Mouse (Mus musculus) hindbrain, embryonic 10.5 days (tissue): ENCODE measurements around the gene Slc43a2. TPM values are rescaled to one million over a fixed set of nuclear protein-coding genes. Genes with fewer than 3 reads are reported as not detected.
"Not testable (repeated sequence)": the region's sequence is repeated elsewhere in the genome, so short reads cannot be mapped to it uniquely, and the experiment has no call there.

Experiments used
- DNase-seq: peaks from one replicate; pipeline ENCODE4 v3.0.0-alpha.2; 2017; ENCODE audit warnings: low spot score
- H3K27ac ChIP-seq: fragments of 300-500 bp; sonication (generic); 2 replicates; pipeline ENCODE4 v1.5.1; 2016; ENCODE audit warnings: mild to moderate bottlenecking, moderate library complexity
- H3K27me3 ChIP-seq: fragments of 300-500 bp; sonication (generic); 2 replicates; pipeline ENCODE4 v1.6.1; 2016; ENCODE audit warnings: mild to moderate bottlenecking; ENCODE audit not compliant: poor library complexity, insufficient read depth, severe bottlenecking
- H3K36me3 ChIP-seq: fragments of 300-500 bp; sonication (generic); 2 replicates; pipeline ENCODE4 v1.6.1; 2016; ENCODE audit warnings: mild to moderate bottlenecking, moderate library complexity
- H3K4me1 ChIP-seq: fragments of 300-500 bp; sonication (generic); replicated peaks from 2 replicates; pipeline ENCODE4 v1.6.1; 2016; ENCODE audit warnings: mild to moderate bottlenecking
- H3K4me3 ChIP-seq: fragments of 300-500 bp; sonication (generic); 2 replicates; pipeline ENCODE4 v1.5.1; 2016; ENCODE audit warnings: mild to moderate bottlenecking, moderate library complexity
- H3K9me3 ChIP-seq: fragments of 300-500 bp; sonication (generic); 2 replicates; pipeline ENCODE4 v1.6.1; 2016; ENCODE audit warnings: mild to moderate bottlenecking, moderate library complexity
- WGBS: fragments of 180-500 bp; shearing (Covaris S2); methylation state at CpG from one replicate; pipeline ENCODE4 v1.1.7; 2016; 5-methylcytosine and 5-hydroxymethylcytosine counted together
- polyA plus RNA-seq: library from polyadenylated mRNA; unstranded; fragments of >200 nt; fragmentation: Nextera tagmentation; extraction: Ambion mirVana; gene quantifications from 2 replicates; pipeline ENCODE4 v1.2.1, GENCODE M21; 2016

Gene Slc43a2
- polyA plus RNA-seq, 1 experiment from 2014 or later: 7.1 TPM

- Histone ChIP-seq H3K27ac (no peak overlapping the region), H3K27me3 (no peaks in the 10 kb centered on the region), H3K36me3 (peaks cover 70% of the 10 kb centered on the region), H3K4me1 (peaks cover 27% of the 10 kb centered on the region), H3K4me3 (no peak overlapping the region), H3K9me3 (no peaks in the 10 kb centered on the region)
- no peak for DNase-seq
- WGBS: 91% methylated on average over 5 of the region's 5 CpGs
These were observed 61.1 kb downstream of the Slc43a2 start for GRCm38 (mm10) chr11:75592612-75593011.

DNA sequence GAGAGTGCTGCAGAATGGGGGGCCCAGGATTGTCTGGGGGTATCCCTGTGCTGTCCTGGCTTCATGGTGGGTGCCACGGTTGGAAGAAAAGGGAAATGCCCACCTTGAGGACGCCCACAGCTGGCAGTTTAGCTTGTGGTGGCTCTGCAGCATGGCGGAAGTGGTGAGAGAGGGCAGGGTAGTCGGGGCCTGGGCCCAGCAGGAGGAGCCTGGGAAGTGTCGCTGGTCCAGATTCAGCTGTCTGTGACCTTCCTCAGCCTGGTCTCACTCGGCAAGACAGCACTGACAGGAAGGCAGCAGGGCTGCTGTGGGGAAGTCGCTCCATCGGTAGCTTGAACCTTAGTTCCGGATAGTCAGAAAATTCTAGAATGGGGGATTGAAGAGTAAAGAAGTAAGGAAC lies 62.9 kb downstream of the Slc43a2 start:
- H3K36me3 ChIP-seq: peaks cover 85% of the 10 kb centered on the region
- H3K27me3 ChIP-seq: no peaks in the 10 kb centered on the region
- no peak overlapping the region for H3K27ac ChIP-seq

GRCm38 (mm10) chr11:75595404-75595803 lies 63.9 kb downstream of the Slc43a2 start:
- H3K4me1 ChIP-seq: no peaks in the 10 kb centered on the region; the same call in 1 of the 2 replicates
- H3K36me3 ChIP-seq: peaks cover 86% of the 10 kb centered on the region
- DNase-seq: no peak
- H3K27me3 ChIP-seq: no peaks in the 10 kb centered on the region
- no peak overlapping the region for H3K4me3 ChIP-seq
- H3K9me3 ChIP-seq: no peaks in the 10 kb centered on the region
- WGBS: 90% methylated on average over 2 of the region's 2 CpGs
- H3K27ac ChIP-seq: no peak overlapping the region

More for the DNA sequence above, 62.9 kb downstream of the Slc43a2 start:
- DNase-seq: no peak
- Histone ChIP-seq H3K4me1 (peaks cover 10% of the 10 kb centered on the region), H3K4me3 (no peak overlapping the region), H3K9me3 (no peaks in the 10 kb centered on the region)
- 82% methylated on average over 9 of the region's 9 CpGs for WGBS

GRCm38 (mm10) chr11:75595816-75596215 lies 64.3 kb downstream of the Slc43a2 start:
- no peak overlapping the region for H3K4me3 ChIP-seq
- DNase-seq: no peak
- H3K27me3 ChIP-seq: no peaks in the 10 kb centered on the region
- 77% methylated on average over 7 of the region's 7 CpGs for WGBS
- H3K27ac ChIP-seq: no peak overlapping the region
- no peaks in the 10 kb centered on the region for H3K9me3 ChIP-seq
- H3K36me3 ChIP-seq: peaks cover 89% of the 10 kb centered on the region
- H3K4me1 ChIP-seq: no peaks in the 10 kb centered on the region

DNA sequence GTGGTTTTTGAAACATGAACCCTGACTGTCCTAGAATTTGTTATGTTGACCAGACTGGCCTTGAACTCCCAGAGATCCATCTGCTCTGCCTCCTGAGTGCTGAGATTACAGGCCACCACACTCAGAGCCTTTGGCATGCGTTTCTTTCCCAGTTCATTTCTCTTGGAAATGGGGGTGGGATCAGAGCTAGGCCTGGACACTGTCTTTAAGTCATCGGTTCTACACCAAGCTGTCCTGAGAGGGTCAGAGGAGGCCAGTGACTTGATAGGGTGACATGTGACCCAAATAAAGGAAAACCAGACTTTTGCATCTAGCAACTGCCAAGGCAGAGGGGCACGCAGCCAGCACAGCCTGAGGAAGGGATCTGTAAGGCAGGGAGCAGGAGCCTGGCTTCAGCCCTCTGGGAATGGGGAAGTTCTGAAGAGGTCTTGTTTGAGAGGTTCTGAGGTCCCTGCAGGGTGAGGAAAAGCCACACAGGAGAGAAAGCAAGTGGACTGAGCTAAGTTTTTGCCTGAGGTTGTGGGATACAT lies 65.3 kb downstream of the Slc43a2 start:
- Histone ChIP-seq H3K4me3 (no peak overlapping the region), H3K27me3 (no peaks in the 10 kb centered on the region), H3K27ac (no peak overlapping the region), H3K9me3 (no peaks in the 10 kb centered on the region), H3K4me1 (no peaks in the 10 kb centered on the region), H3K36me3 (peaks cover 93% of the 10 kb centered on the region)
- no peak for DNase-seq
- WGBS: 88% methylated on average over 3 of the region's 3 CpGs

GRCm38 (mm10) chr11:75598004-75598403 lies 66.5 kb downstream of the Slc43a2 start:
- Histone ChIP-seq H3K9me3 (no peaks in the 10 kb centered on the region), H3K4me1 (no peaks in the 10 kb centered on the region), H3K4me3 (no peak overlapping the region), H3K36me3 (peaks cover 93% of the 10 kb centered on the region), H3K27me3 (no peaks in the 10 kb centered on the region), H3K27ac (0 out of 2 replicates have a peak overlapping the region, but pooled peaks have one; percentile 23)
- no peak for DNase-seq
- WGBS: 93% methylated on average over 6 of the region's 6 CpGs

GRCm38 (mm10) chr11:75599802-75600201 lies 68.3 kb downstream of the Slc43a2 start:
- not testable (repeated sequence) for H3K9me3 ChIP-seq, DNase-seq, H3K4me3 ChIP-seq, H3K27ac ChIP-seq, H3K4me1 ChIP-seq, H3K27me3 ChIP-seq
- H3K36me3 ChIP-seq: peaks cover 93% of the 10 kb centered on the region
- 95% methylated on average over 17 of the region's 17 CpGs for WGBS

GRCm38 (mm10) chr11:75604826-75605225 lies 73.3 kb downstream of the Slc43a2 start:
- no peaks in the 10 kb centered on the region for H3K4me1 ChIP-seq
- H3K27ac ChIP-seq: no peak overlapping the region
- peaks cover 89% of the 10 kb centered on the region for H3K36me3 ChIP-seq
- DNase-seq: no peak
- WGBS: 93% methylated on average over 5 of the region's 5 CpGs
- H3K27me3 ChIP-seq: no peaks in the 10 kb centered on the region
- H3K9me3 ChIP-seq: no peaks in the 10 kb centered on the region
- no peak overlapping the region for H3K4me3 ChIP-seq

DNA sequence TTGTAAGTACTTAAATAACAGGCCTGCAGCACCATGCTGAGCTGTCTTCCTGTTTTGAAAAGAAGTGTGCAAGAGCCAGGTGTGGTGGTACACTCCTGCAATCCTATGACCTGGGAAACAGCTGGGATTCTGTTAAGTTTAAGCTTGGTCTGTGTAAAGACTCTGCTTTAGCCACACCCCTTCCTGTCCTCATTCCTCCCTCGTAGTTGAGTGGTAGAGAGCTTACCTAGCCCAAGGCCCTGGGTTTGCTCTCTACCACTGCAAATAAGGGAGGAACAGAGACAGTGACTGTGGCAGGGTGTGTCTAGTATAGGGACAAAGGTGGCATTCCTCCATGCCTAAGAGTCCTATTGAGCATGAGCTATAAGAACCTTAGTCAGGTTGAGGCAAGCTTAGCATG lies 73.8 kb downstream of the Slc43a2 start:
- H3K4me1 ChIP-seq: no peaks in the 10 kb centered on the region
- H3K9me3 ChIP-seq: no peaks in the 10 kb centered on the region
- no peak for DNase-seq
- no peak overlapping the region for H3K27ac ChIP-seq
- no peak overlapping the region for H3K4me3 ChIP-seq
- peaks cover 89% of the 10 kb centered on the region for H3K36me3 ChIP-seq
- no peaks in the 10 kb centered on the region for H3K27me3 ChIP-seq
- 83% methylated on average over 1 of the region's 1 CpGs for WGBS

- Histone ChIP-seq H3K4me3 (no peak overlapping the region), H3K36me3 (peaks cover 88% of the 10 kb centered on the region), H3K27me3 (no peaks in the 10 kb centered on the region), H3K4me1 (no peaks in the 10 kb centered on the region), H3K27ac (no peak overlapping the region), H3K9me3 (no peaks in the 10 kb centered on the region)
- WGBS: 90% methylated on average over 5 of the region's 5 CpGs
- DNase-seq: no peak
These were observed 77.3 kb downstream of the Slc43a2 start for GRCm38 (mm10) chr11:75608776-75609175.

DNA sequence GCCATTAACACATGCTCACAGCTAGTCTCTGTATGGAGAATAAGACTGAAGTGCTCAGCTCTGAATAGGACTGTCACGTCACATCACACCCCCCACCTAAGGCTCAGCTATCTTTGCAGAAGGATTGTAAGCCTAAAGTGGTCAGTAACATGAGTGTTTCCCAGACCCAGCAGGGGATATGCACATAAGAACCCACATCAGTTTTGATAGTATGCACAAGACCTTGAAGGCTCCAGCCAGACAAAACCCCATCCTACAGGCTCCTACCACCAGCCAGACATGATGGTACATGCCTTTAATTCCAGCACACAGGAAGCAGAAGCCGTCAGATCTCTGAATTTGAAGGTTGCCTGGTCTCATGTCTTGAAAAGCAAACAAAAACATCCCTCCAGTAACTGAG lies 78.5 kb downstream of the Slc43a2 start:
- peaks cover 88% of the 10 kb centered on the region for H3K36me3 ChIP-seq
- DNase-seq: no peak
- H3K9me3 ChIP-seq: no peaks in the 10 kb centered on the region
- H3K4me1 ChIP-seq: no peaks in the 10 kb centered on the region
- H3K27me3 ChIP-seq: no peaks in the 10 kb centered on the region
- no peak overlapping the region for H3K4me3 ChIP-seq
- WGBS: 80% methylated on average over 2 of the region's 2 CpGs
- H3K27ac ChIP-seq: no peak overlapping the region

DNA sequence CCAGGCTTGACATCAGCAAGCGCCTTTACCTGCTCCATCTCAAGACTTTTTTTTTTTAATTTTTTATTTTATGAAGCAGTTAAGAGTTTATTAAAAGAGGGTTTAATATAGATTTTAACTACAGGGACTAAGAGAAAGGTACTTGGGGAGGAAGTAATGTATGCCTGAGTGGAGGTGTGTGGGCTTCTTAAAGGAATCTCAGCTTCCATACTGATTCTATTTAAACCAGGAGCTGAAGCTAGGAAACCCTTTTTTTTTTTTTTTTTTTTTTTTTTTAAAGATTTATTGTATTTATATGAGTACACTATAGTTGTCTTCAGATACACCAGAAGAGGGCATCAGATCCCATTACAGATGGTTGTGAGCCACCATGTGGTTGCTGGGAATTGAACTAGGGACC lies 83.3 kb downstream of the Slc43a2 start:
- H3K27ac ChIP-seq: no peak overlapping the region
- H3K4me1 ChIP-seq: no peaks in the 10 kb centered on the region
- peaks cover 96% of the 10 kb centered on the region for H3K36me3 ChIP-seq
- H3K9me3 ChIP-seq: no peaks in the 10 kb centered on the region
- no peak overlapping the region for H3K4me3 ChIP-seq
- WGBS: 88% methylated on average over 1 of the region's 1 CpGs
- no peaks in the 10 kb centered on the region for H3K27me3 ChIP-seq
- no peak for DNase-seq

- Histone ChIP-seq H3K36me3 (peaks cover 96% of the 10 kb centered on the region), H3K27ac (no peak overlapping the region), H3K4me3 (no peak overlapping the region), H3K9me3 (no peaks in the 10 kb centered on the region), H3K27me3 (no peaks in the 10 kb centered on the region), H3K4me1 (no peaks in the 10 kb centered on the region)
- WGBS: 89% methylated on average over 2 of the region's 2 CpGs
- DNase-seq: no peak
These were observed 84.1 kb downstream of the Slc43a2 start for GRCm38 (mm10) chr11:75615556-75615955.

- H3K4me1 ChIP-seq: no peaks in the 10 kb centered on the region
- no peaks in the 10 kb centered on the region for H3K27me3 ChIP-seq
- H3K27ac ChIP-seq: no peak overlapping the region
- peaks cover 94% of the 10 kb centered on the region for H3K36me3 ChIP-seq
- H3K9me3 ChIP-seq: no peaks in the 10 kb centered on the region
- WGBS: 80% methylated on average over 5 of the region's 5 CpGs
- peak; percentile 11 for DNase-seq
- H3K4me3 ChIP-seq: no peak overlapping the region
These were observed 87.6 kb downstream of the Slc43a2 start for GRCm38 (mm10) chr11:75619133-75619532.
